Mouse (Mus musculus) small intestine, adult 2 months (tissue): ENCODE data around the gene Thada.

ENCODE experiments used
- CTCF ChIP-seq: fragments of 200-500 bp; IDR thresholded peaks from 2 replicates; pipeline ENCODE4 v1.5.1; 2012; ENCODE audit warnings: low read depth, mild to moderate bottlenecking, control low read depth, inconsistent platforms, low read length, moderate library complexity, mixed read lengths; ENCODE audit not compliant: insufficient replicate concordance, insufficient read length; ENCODE audit errors: extremely low read depth
- POLR2A ChIP-seq: fragments of 200-500 bp; IDR thresholded peaks from 2 replicates; pipeline ENCODE4 v1.6.1; 2012; ENCODE audit warnings: low read depth, mild to moderate bottlenecking, control low read depth, inconsistent platforms, low read length, moderate library complexity

DNA sequence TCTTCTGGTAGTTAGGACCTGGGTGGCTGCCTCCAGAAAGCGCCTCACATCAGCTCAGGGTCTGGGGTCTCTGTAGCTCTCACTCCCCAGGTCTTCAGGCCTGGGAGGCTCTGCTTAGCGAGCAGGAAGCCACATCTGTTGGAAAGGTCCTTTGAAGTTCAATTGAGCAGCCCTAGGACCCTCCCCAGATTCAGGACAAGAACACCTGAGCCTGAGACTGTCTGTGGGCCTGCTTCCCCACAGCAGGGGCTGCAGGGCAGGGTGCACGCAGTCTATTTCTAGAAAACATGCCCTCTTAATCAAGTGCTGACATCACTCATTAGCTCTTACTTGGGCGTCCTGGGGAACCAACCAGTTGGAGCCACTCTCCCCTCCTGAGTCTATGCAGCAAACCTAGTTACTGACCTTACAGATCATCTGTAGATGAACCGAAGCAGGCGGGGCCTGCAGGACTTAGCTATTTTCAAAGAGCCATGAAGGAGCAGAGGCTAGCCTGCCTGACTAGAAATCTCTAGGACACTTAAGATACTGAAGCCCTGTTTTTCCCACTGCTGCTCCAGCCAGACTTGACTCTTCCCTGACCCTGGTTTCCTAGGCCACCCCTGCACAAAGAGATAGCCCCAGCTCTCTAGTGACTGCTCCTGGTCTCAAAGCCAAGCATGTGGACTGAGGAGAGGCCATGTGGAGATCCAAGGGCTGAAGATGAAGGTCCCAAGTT is 308.1 kb downstream of the Thada start:
- no peak for TF ChIP-seq POLR2A
- TF ChIP-seq CTCF: no peak
